Mouse (Mus musculus) midbrain, embryonic 14.5 days (tissue): ENCODE measurements at regions not wholly inside any gene's neighbourhood (a gene's known extent, or its start where the extent isn't known, plus 50 kb on each side); places are given as distances from the start of the nearest gene placed in this dataset.

Source experiments
- ATAC-seq: fragments of 200-750 bp; cut with Nextera tagmentation; 2 replicates; pipeline ENCODE4 v1.8.0; 2017; ENCODE audit warnings: moderate number of reproducible peaks, moderate library complexity; ENCODE audit not compliant: low FRiP score, low TSS enrichment
- DNase-seq: peaks from one replicate; pipeline ENCODE4 v3.0.0-alpha.2; 2015
- H3K27ac ChIP-seq: fragments of 300-500 bp; sonication (generic); replicated peaks from 2 replicates; pipeline ENCODE4 v1.5.1; 2014; ENCODE audit warnings: mild to moderate bottlenecking, low read depth, low read length, moderate library complexity
- H3K27me3 ChIP-seq: fragments of 300-500 bp; sonication (generic); 2 replicates; pipeline ENCODE4 v1.6.1; 2014; ENCODE audit warnings: low read length, control low read depth, mixed read lengths; ENCODE audit not compliant: control insufficient read depth, insufficient read depth
- H3K36me3 ChIP-seq: fragments of 300-500 bp; sonication (generic); 2 replicates; pipeline ENCODE4 v1.6.1; 2014; ENCODE audit warnings: low read length, control low read depth; ENCODE audit not compliant: control insufficient read depth, insufficient read depth
- H3K4me1 ChIP-seq: fragments of 300-500 bp; sonication (generic); 2 replicates; pipeline ENCODE4 v1.6.1; 2014; ENCODE audit warnings: mild to moderate bottlenecking, antibody characterized with exemption, low read length, control low read depth; ENCODE audit not compliant: control insufficient read depth, insufficient read depth
- H3K4me2 ChIP-seq: fragments of 300-500 bp; sonication (generic); 2 replicates; pipeline ENCODE4 v1.6.1; 2014; ENCODE audit warnings: mild to moderate bottlenecking, low read length, moderate library complexity
- H3K4me3 ChIP-seq: fragments of 300-500 bp; sonication (generic); replicated peaks from 2 replicates; pipeline ENCODE4 v1.5.1; 2014; ENCODE audit warnings: low read depth, low read length
- H3K9ac ChIP-seq: fragments of 300-500 bp; sonication (generic); replicated peaks from 2 replicates; pipeline ENCODE4 v1.6.1; 2014; ENCODE audit warnings: mild to moderate bottlenecking, low read length, moderate library complexity
- H3K9me3 ChIP-seq: fragments of 300-500 bp; sonication (generic); 2 replicates; pipeline ENCODE4 v1.6.1; 2016; ENCODE audit warnings: low read length, control low read depth, mixed read lengths; ENCODE audit not compliant: control insufficient read depth
- WGBS: fragments of 180-500 bp; shearing (Covaris S2); extraction: QIAGEN DNeasy Blood & Tissue Kit; methylation state at CpG from one replicate; pipeline ENCODE4 v1.1.7; 2014; 5-methylcytosine and 5-hydroxymethylcytosine counted together

GRCm38 (mm10) chr8:34449391-34450044 lies 338.0 kb upstream of the Gm10131 start:
- Histone ChIP-seq H3K4me3 (no peak overlapping the region), H3K4me1 (peaks cover 16% of the 10 kb centered on the region; the same call in 1 of the 2 replicates), H3K9ac (no peak overlapping the region), H3K27ac (no peak overlapping the region), H3K36me3 (no peaks in the 10 kb centered on the region), H3K27me3 (no peaks in the 10 kb centered on the region), H3K9me3 (peaks cover 3% of the 10 kb centered on the region; the same call in 1 of the 2 replicates), H3K4me2 (no peak overlapping the region)
- ATAC-seq (no peak), DNase-seq (no peak)
- 77% methylated on average over 11 of the region's 11 CpGs for WGBS

- Histone ChIP-seq H3K36me3 (no peaks in the 10 kb centered on the region), H3K27me3 (no peaks in the 10 kb centered on the region), H3K4me3 (no peak overlapping the region), H3K4me1 (peaks cover 16% of the 10 kb centered on the region; the same call in 1 of the 2 replicates), H3K9me3 (peaks cover 3% of the 10 kb centered on the region; the same call in 1 of the 2 replicates), H3K27ac (no peak overlapping the region), H3K4me2 (no peak overlapping the region), H3K9ac (no peak overlapping the region; the same call in 1 of the 2 replicates)
- no peak for DNase-seq
- ATAC-seq = no peak
- 56% methylated on average over 18 of the region's 18 CpGs for WGBS
Measured at GRCm38 (mm10) chr8:34447880-34448830, 336.6 kb upstream of the Gm10131 start.

- 0 out of 2 replicates have a peak, but pooled peaks cover under 1% of the 10 kb centered on the region for H3K4me1 ChIP-seq
- H3K36me3 ChIP-seq = no peaks in the 10 kb centered on the region
- H3K27me3 ChIP-seq = no peaks in the 10 kb centered on the region
- no peaks in the 10 kb centered on the region for H3K9me3 ChIP-seq
- H3K4me3 ChIP-seq = no peak overlapping the region
- WGBS = 79% methylated on average over 3 of the region's 3 CpGs
- no peak for DNase-seq
- no peak overlapping the region for H3K27ac ChIP-seq
- no peak for ATAC-seq
- H3K4me2 ChIP-seq = no peak overlapping the region
- H3K9ac ChIP-seq = no peak overlapping the region
Measured at GRCm38 (mm10) chr8:34442688-34443087, 331.2 kb upstream of the Gm10131 start.

- H3K27me3 ChIP-seq = no peaks in the 10 kb centered on the region
- H3K4me1 ChIP-seq = no peaks in the 10 kb centered on the region
- no peaks in the 10 kb centered on the region for H3K9me3 ChIP-seq
- ATAC-seq = no peak
- 51% methylated on average over 3 of the region's 3 CpGs for WGBS
- no peak overlapping the region for H3K27ac ChIP-seq
- no peak overlapping the region for H3K4me3 ChIP-seq
- no peak for DNase-seq
- H3K4me2 ChIP-seq = no peak overlapping the region
- no peaks in the 10 kb centered on the region for H3K36me3 ChIP-seq
- H3K9ac ChIP-seq = no peak overlapping the region
Measured at GRCm38 (mm10) chr8:34441756-34442155, 330.2 kb upstream of the Gm10131 start.

- Histone ChIP-seq H3K9me3 (no peaks in the 10 kb centered on the region), H3K4me3 (no peak overlapping the region), H3K4me1 (no peaks in the 10 kb centered on the region), H3K9ac (no peak overlapping the region), H3K4me2 (no peak overlapping the region), H3K27ac (no peak overlapping the region), H3K36me3 (no peaks in the 10 kb centered on the region), H3K27me3 (no peaks in the 10 kb centered on the region)
- ATAC-seq (no peak), DNase-seq (no peak)
- 89% methylated on average over 4 of the region's 4 CpGs for WGBS
Measured at GRCm38 (mm10) chr8:34440771-34441170, 329.2 kb upstream of the Gm10131 start.

GRCm38 (mm10) chr8:34438771-34439170 lies 327.2 kb upstream of the Gm10131 start:
- no peak for ATAC-seq
- 93% methylated on average over 2 of the region's 2 CpGs for WGBS
- H3K27ac ChIP-seq = no peak overlapping the region

GRCm38 (mm10) chr8:34431985-34432384 lies 320.4 kb upstream of the Gm10131 start:
- H3K4me2 ChIP-seq = no peak overlapping the region
- H3K4me1 ChIP-seq = no peaks in the 10 kb centered on the region
- no peaks in the 10 kb centered on the region for H3K9me3 ChIP-seq
- no peaks in the 10 kb centered on the region for H3K27me3 ChIP-seq
- H3K9ac ChIP-seq = no peak overlapping the region
- H3K27ac ChIP-seq = no peak overlapping the region
- ATAC-seq (no peak), DNase-seq (no peak)
- H3K4me3 ChIP-seq = no peak overlapping the region
- 94% methylated on average over 7 of the region's 7 CpGs for WGBS
- H3K36me3 ChIP-seq = no peaks in the 10 kb centered on the region

More at GRCm38 (mm10) chr8:34438771-34439170, 327.2 kb upstream of the Gm10131 start:
- Histone ChIP-seq H3K4me1 (no peaks in the 10 kb centered on the region), H3K9me3 (no peaks in the 10 kb centered on the region), H3K4me3 (no peak overlapping the region), H3K27me3 (no peaks in the 10 kb centered on the region), H3K9ac (no peak overlapping the region), H3K4me2 (no peak overlapping the region), H3K36me3 (no peaks in the 10 kb centered on the region)
- no peak for DNase-seq

- 89% methylated on average over 3 of the region's 3 CpGs for WGBS
- no peak for DNase-seq
- Histone ChIP-seq H3K9ac (no peak overlapping the region), H3K4me1 (no peaks in the 10 kb centered on the region), H3K27ac (no peak overlapping the region), H3K4me3 (no peak overlapping the region), H3K36me3 (no peaks in the 10 kb centered on the region), H3K9me3 (no peaks in the 10 kb centered on the region), H3K27me3 (no peaks in the 10 kb centered on the region), H3K4me2 (no peak overlapping the region)
- ATAC-seq = no peak
Measured at GRCm38 (mm10) chr8:34429231-34429630, 317.7 kb upstream of the Gm10131 start.
